Mouse (Mus musculus): ENCODE measurements at regions not wholly inside any gene's neighbourhood (a gene's known extent, or its start where the extent isn't known, plus 50 kb on each side); places are given as distances from the start of the nearest gene placed in this dataset.

- 0 out of 2 replicates have a peak, but pooled peaks have one; percentile 14 for TF ChIP-seq CTCF (IDR thresholded peaks at IDR 0.05; ENCODE audit: low read depth)
- H3K27me3 ChIP-seq (replicated peaks; ENCODE audit: control insufficient read depth, insufficient read depth, low read length) = no peaks in the 10 kb centered on the region
- H3K4me1 ChIP-seq (replicated peaks; ENCODE audit: control insufficient read depth, insufficient read depth, low read length) = no peaks in the 10 kb centered on the region
- H3K27ac ChIP-seq (ENCODE audit: low read depth, low read length) = no peak overlapping the region
- H3K36me3 ChIP-seq (ENCODE audit: control insufficient read depth, insufficient read depth) = no peaks in the 10 kb centered on the region
- H3K9ac ChIP-seq (ENCODE audit: low read depth, low read length) = no peak overlapping the region
- no peak overlapping the region for H3K4me3 ChIP-seq (ENCODE audit: low read depth, low read length)
- no peak overlapping the region for H3K4me2 ChIP-seq (replicated peaks; ENCODE audit: low read depth)
- ATAC-seq = no peak
- WGBS = 55% methylated on average over 8 of the region's 8 CpGs
- no peaks in the 10 kb centered on the region for H3K9me3 ChIP-seq (ENCODE audit: control insufficient read depth)
Observed at GRCm38 (mm10) chr8:49998281-49999037, 1154.7 kb upstream of the Tenm3 start.

Measured in intestine, postnatal 0 days (tissue).